Mouse (Mus musculus): ENCODE data around the gene Adamtsl4. TPM values are rescaled to one million over a fixed set of nuclear protein-coding genes. Genes with fewer than 3 reads are reported as not detected.
"Not testable (repeated sequence)": the region's sequence is repeated elsewhere in the genome, so short reads cannot be mapped to it uniquely, and the experiment has no call there.

Adamtsl4 gene
- polyA plus RNA-seq, 1 experiment from 2014 or later = 7.0 TPM

DNA sequence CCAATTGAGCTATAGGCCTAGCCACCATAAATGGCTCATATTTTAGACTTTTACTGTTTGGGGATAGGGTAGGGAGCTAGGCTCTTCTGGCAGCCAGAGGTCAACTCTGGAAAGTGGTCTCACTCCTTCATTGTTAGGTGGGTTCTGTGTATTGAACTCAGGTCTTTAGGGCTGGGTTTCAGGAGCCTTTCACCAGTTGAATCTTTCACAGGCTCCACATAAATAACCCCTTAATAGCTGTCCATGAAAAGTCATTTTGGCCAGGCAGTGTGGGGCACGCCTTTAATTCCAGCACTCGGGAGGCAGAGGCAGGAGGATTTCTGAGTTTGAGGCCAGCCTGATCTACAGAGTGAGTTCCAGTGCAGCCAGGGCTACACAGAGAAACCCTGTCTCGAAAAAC is 30.0 kb downstream of the Adamtsl4 start:
- peak overlapping the region; percentile 100 for H3K9ac ChIP-seq (ENCODE audit: low read length)
- 86% methylated on average over 3 of the region's 3 CpGs for WGBS
- no peak for ATAC-seq (ENCODE audit: insufficient number of reproducible peaks, insufficient read depth, low FRiP score, low read depth)
- peak overlapping the region in 1 of 2 experiments; percentile 99; a peak in 1 of 4 replicates for H3K27ac ChIP-seq (replicated peaks in 1 of 2; ENCODE audit: control insufficient read depth in 1 of 2, insufficient read depth in 1 of 2, low read depth in 2 of 2, low read length in 2 of 2)
- peak overlapping the region in 1 of 2 experiments; percentile 94; a peak in 3 of 4 replicates for H3K4me3 ChIP-seq (ENCODE audit: control insufficient read depth in 1 of 2, insufficient read depth in 1 of 2, low read depth in 1 of 2, low read length in 2 of 2)
- no peaks in the 10 kb centered on the region for H3K27me3 ChIP-seq (ENCODE audit: control insufficient read depth, insufficient read depth, low read length)
- peaks cover 28% of the 10 kb centered on the region for H3K36me3 ChIP-seq (ENCODE audit: control insufficient read depth, insufficient read depth, low read length)
- H3K4me1 ChIP-seq (ENCODE audit: control insufficient read depth in 2 of 2, insufficient read depth in 2 of 2, low read length in 2 of 2) = peaks cover 7 to 25% of the 10 kb centered on the region in 2 experiments
- no peaks in the 10 kb centered on the region for H3K9me3 ChIP-seq (ENCODE audit: control insufficient read depth, low read length)
- H3K4me2 ChIP-seq (ENCODE audit: low read length) = peak overlapping the region; percentile 78

DNA sequence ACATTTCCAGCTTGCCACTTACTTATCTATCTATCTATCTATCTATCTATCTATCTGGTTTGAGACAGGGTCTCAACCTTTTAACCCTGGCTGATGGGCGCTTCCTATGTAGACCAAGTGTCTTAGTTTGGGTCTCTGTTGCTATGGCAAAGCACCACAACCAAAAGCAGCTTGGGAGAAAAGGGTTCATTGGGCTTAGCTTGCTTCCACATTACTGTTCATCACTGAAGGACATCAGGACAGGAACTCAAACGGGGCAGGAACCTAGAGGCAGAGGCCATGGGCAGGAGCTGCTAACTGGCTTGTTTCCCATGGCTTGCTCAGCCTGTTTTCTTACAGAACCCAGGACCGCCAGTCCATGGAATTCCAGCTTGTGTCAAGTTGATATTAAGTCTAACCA is 30.6 kb downstream of the Adamtsl4 start:
- Histone ChIP-seq H3K4me1 (ENCODE audit: control insufficient read depth in 2 of 2, insufficient read depth in 2 of 2, low read length in 2 of 2) (peaks cover 5 to 19% of the 10 kb centered on the region in 2 experiments), H3K9me3 (ENCODE audit: control insufficient read depth, low read length) (no peaks in the 10 kb centered on the region), H3K36me3 (ENCODE audit: control insufficient read depth, insufficient read depth, low read length) (peaks cover 22% of the 10 kb centered on the region), H3K4me2 (ENCODE audit: low read length) (no peak overlapping the region), H3K27ac (replicated peaks in 1 of 2; ENCODE audit: control insufficient read depth in 1 of 2, insufficient read depth in 1 of 2, low read depth in 2 of 2, low read length in 2 of 2) (no peak overlapping the region), H3K9ac (ENCODE audit: low read length) (no peak overlapping the region), H3K27me3 (ENCODE audit: control insufficient read depth, insufficient read depth, low read length) (no peaks in the 10 kb centered on the region), H3K4me3 (ENCODE audit: control insufficient read depth in 1 of 2, insufficient read depth in 1 of 2, low read depth in 1 of 2, low read length in 2 of 2) (no peak overlapping the region)
- ATAC-seq (ENCODE audit: insufficient number of reproducible peaks, insufficient read depth, low FRiP score, low read depth) = no peak
- WGBS = 86% methylated on average over 3 of the region's 3 CpGs

- Histone ChIP-seq H3K4me2 (ENCODE audit: low read length) (no peak overlapping the region), H3K9ac (ENCODE audit: low read length) (no peak overlapping the region), H3K4me1 (ENCODE audit: control insufficient read depth in 2 of 2, insufficient read depth in 2 of 2, low read length in 2 of 2) (peaks cover 10 to 16% of the 10 kb centered on the region in 2 experiments), H3K4me3 (ENCODE audit: control insufficient read depth in 1 of 2, insufficient read depth in 1 of 2, low read depth in 1 of 2, low read length in 2 of 2) (no peak overlapping the region), H3K36me3 (ENCODE audit: control insufficient read depth, insufficient read depth, low read length) (peaks cover 7% of the 10 kb centered on the region), H3K27ac (replicated peaks in 1 of 2; ENCODE audit: control insufficient read depth in 1 of 2, insufficient read depth in 1 of 2, low read depth in 2 of 2, low read length in 2 of 2) (no peak overlapping the region), H3K27me3 (ENCODE audit: control insufficient read depth, insufficient read depth, low read length) (no peaks in the 10 kb centered on the region), H3K9me3 (ENCODE audit: control insufficient read depth, low read length) (no peaks in the 10 kb centered on the region)
- WGBS = 90% methylated on average over 5 of the region's 5 CpGs
- ATAC-seq (ENCODE audit: insufficient number of reproducible peaks, insufficient read depth, low FRiP score, low read depth) = no peak
These were observed 32.3 kb downstream of the Adamtsl4 start for GRCm38 (mm10) chr3:95655437-95655836.

GRCm38 (mm10) chr3:95654371-95654770 is 33.3 kb downstream of the Adamtsl4 start:
- H3K36me3 ChIP-seq (ENCODE audit: control insufficient read depth, insufficient read depth, low read length); ATAC-seq (ENCODE audit: insufficient number of reproducible peaks, insufficient read depth, low FRiP score, low read depth); H3K9ac ChIP-seq (ENCODE audit: low read length); H3K4me3 ChIP-seq (ENCODE audit: control insufficient read depth in 1 of 2, insufficient read depth in 1 of 2, low read depth in 1 of 2, low read length in 2 of 2); H3K27ac ChIP-seq (replicated peaks in 1 of 2; ENCODE audit: control insufficient read depth in 1 of 2, insufficient read depth in 1 of 2, low read depth in 2 of 2, low read length in 2 of 2); H3K27me3 ChIP-seq (ENCODE audit: control insufficient read depth, insufficient read depth, low read length); H3K9me3 ChIP-seq (ENCODE audit: control insufficient read depth, low read length); H3K4me2 ChIP-seq (ENCODE audit: low read length): not testable (repeated sequence)
- WGBS = 81% methylated on average over 3 of the region's 3 CpGs
- H3K4me1 ChIP-seq (ENCODE audit: control insufficient read depth in 2 of 2, insufficient read depth in 2 of 2, low read length in 2 of 2) = peaks cover 14 to 18% of the 10 kb centered on the region in 2 experiments

DNA sequence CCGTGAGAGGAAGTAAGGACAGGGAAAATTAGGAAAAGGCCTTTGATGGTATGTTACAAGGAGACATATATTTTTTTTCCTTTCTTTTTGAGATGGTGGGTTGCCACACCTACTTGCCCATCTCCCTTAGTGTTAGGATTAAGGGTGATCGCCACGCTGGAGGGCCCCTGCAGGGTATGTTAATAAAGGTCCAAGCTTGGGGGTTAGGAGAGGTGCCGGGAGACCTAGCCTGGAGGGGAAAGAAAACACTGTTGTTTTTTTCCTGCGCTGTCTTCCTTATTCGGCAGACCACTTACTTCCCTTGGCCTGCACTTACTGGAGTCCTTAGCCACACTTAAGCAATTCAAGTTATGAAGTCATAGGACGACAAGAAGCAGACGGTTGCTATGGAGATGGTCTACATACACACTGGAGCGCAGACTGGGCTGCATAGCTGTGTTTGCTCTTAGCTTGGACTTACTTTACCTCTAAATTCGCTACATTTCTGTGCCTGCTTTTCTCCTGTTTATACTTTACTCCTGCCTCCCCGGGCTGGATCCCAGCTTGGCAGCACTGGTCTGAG is 34.2 kb downstream of the Adamtsl4 start:
- Histone ChIP-seq H3K36me3 (ENCODE audit: control insufficient read depth, insufficient read depth, low read length) (no peaks in the 10 kb centered on the region), H3K4me3 (ENCODE audit: control insufficient read depth in 1 of 2, insufficient read depth in 1 of 2, low read depth in 1 of 2, low read length in 2 of 2) (no peak overlapping the region), H3K27ac (replicated peaks in 1 of 2; ENCODE audit: control insufficient read depth in 1 of 2, insufficient read depth in 1 of 2, low read depth in 2 of 2, low read length in 2 of 2) (peak overlapping the region; percentile 19 to 31; a peak in 2 of 4 replicates), H3K27me3 (ENCODE audit: control insufficient read depth, insufficient read depth, low read length) (no peaks in the 10 kb centered on the region), H3K9ac (ENCODE audit: low read length) (peak overlapping the region; percentile 9; the same call in 1 of the 2 replicates), H3K9me3 (ENCODE audit: control insufficient read depth, low read length) (no peaks in the 10 kb centered on the region), H3K4me1 (ENCODE audit: control insufficient read depth in 2 of 2, insufficient read depth in 2 of 2, low read length in 2 of 2) (peaks cover 14 to 18% of the 10 kb centered on the region in 2 experiments), H3K4me2 (ENCODE audit: low read length) (no peak overlapping the region)
- ATAC-seq (ENCODE audit: insufficient number of reproducible peaks, insufficient read depth, low FRiP score, low read depth) = no peak
- 15% methylated on average over 11 of the region's 11 CpGs for WGBS

DNA sequence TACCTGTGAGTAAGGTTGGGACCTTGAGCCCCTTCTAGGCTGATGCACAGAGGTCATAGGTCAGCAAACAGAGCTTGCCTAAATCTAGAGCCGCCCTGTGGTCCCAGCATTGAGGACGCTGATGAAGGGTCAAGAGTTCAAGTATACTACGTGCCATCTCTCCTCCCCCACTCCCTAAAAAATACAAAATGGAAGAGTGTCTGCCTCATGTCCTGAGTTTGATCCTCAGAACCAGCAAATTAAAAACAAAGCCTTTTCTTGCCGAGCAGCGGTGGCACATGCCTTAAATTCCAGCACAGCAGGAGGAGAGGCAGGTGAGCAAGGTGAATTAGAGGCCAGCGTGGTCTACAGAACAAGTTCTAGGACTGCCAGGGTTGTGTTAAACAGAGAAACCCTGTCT is 34.8 kb downstream of the Adamtsl4 start:
- no peak for ATAC-seq (ENCODE audit: insufficient number of reproducible peaks, insufficient read depth, low FRiP score, low read depth)
- 36% methylated on average over 6 of the region's 6 CpGs for WGBS
- Histone ChIP-seq H3K27ac (replicated peaks in 1 of 2; ENCODE audit: control insufficient read depth in 1 of 2, insufficient read depth in 1 of 2, low read depth in 2 of 2, low read length in 2 of 2) (no peak overlapping the region), H3K4me1 (ENCODE audit: control insufficient read depth in 2 of 2, insufficient read depth in 2 of 2, low read length in 2 of 2) (peaks cover 14 to 18% of the 10 kb centered on the region in 2 experiments), H3K36me3 (ENCODE audit: control insufficient read depth, insufficient read depth, low read length) (no peaks in the 10 kb centered on the region), H3K4me3 (ENCODE audit: control insufficient read depth in 1 of 2, insufficient read depth in 1 of 2, low read depth in 1 of 2, low read length in 2 of 2) (no peak overlapping the region), H3K27me3 (ENCODE audit: control insufficient read depth, insufficient read depth, low read length) (no peaks in the 10 kb centered on the region), H3K9ac (ENCODE audit: low read length) (no peak overlapping the region), H3K4me2 (ENCODE audit: low read length) (no peak overlapping the region), H3K9me3 (ENCODE audit: control insufficient read depth, low read length) (no peaks in the 10 kb centered on the region)

DNA sequence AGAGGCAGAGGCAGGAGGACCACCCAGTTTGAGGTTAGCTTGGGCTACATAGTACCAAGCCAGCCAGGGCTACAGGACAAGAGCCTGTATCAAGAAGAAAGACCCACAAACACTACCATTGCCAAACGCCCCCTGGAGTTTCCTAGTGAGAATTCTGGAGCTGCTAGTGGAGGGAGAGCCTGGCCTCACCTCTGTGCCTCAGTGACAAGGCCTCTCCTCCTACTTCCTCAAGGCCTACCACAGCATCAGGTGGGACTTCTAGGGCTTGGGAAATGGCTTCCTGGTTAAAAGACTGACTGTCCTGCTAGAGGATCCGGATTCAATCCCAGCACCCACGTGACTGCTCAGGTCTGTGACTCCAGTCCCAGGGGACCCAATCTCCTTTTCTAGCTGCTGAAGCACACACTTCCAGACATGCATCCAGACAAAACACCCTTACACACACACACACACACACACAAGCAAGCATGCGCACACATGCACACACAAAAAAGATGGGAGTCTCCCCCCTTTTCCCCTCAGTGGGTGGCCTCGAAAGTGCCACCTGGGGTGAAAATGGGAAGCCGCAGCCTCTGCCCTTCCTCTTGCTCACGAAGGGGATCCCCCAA is 35.4 kb downstream of the Adamtsl4 start:
- Histone ChIP-seq H3K4me1 (ENCODE audit: control insufficient read depth in 2 of 2, insufficient read depth in 2 of 2, low read length in 2 of 2) (peaks cover 14 to 18% of the 10 kb centered on the region in 2 experiments), H3K9ac (ENCODE audit: low read length) (no peak overlapping the region), H3K27ac (replicated peaks in 1 of 2; ENCODE audit: control insufficient read depth in 1 of 2, insufficient read depth in 1 of 2, low read depth in 2 of 2, low read length in 2 of 2) (no peak overlapping the region), H3K9me3 (ENCODE audit: control insufficient read depth, low read length) (no peaks in the 10 kb centered on the region), H3K4me2 (ENCODE audit: low read length) (no peak overlapping the region), H3K36me3 (ENCODE audit: control insufficient read depth, insufficient read depth, low read length) (no peaks in the 10 kb centered on the region), H3K27me3 (ENCODE audit: control insufficient read depth, insufficient read depth, low read length) (no peaks in the 10 kb centered on the region), H3K4me3 (ENCODE audit: control insufficient read depth in 1 of 2, insufficient read depth in 1 of 2, low read depth in 1 of 2, low read length in 2 of 2) (no peak overlapping the region)
- ATAC-seq (ENCODE audit: insufficient number of reproducible peaks, insufficient read depth, low FRiP score, low read depth) = no peak
- WGBS = 72% methylated on average over 7 of the region's 7 CpGs
